Mouse (Mus musculus): ENCODE results near the gene Arid5b.

Gene Arid5b

GRCm38 (mm10) chr10:68278632-68279361, at the start of gene Arid5b:
Gene Arid5b, minus strand, starts transcription at chr10:68278740.
- in situ Hi-C loops (cut with MboI, MseI): loop anchor here (5.0 kb wide), 2 partner anchors 41 to 86 kb away; no protein-coding TSS in a partner anchor

- in situ Hi-C loops (cut with MboI, MseI): loop anchor here (10.0 kb wide), 1 partner anchor 1489 kb away; no protein-coding TSS in a partner anchor
Observed at GRCm38 (mm10) chr10:68325378-68325777, 46.8 kb upstream of the Arid5b start.

GRCm38 (mm10) chr10:68324061-68324460, 45.5 kb upstream of the Arid5b start:
- in situ Hi-C loops (cut with MboI, MseI): loop anchor here (10.0 kb wide), 1 partner anchor 1491 kb away; no protein-coding TSS in a partner anchor

- in situ Hi-C loops (cut with MboI, MseI): loop anchor here (10.0 kb wide), 1 partner anchor 1492 kb away; no protein-coding TSS in a partner anchor
Observed at GRCm38 (mm10) chr10:68323167-68323566, 44.6 kb upstream of the Arid5b start.

- in situ Hi-C loops (cut with MboI, MseI): loop anchor here (10.0 kb wide), 1 partner anchor 1494 kb away; no protein-coding TSS in a partner anchor
Observed at GRCm38 (mm10) chr10:68320986-68321385, 42.4 kb upstream of the Arid5b start.

GRCm38 (mm10) chr10:68320496-68320895, 42.0 kb upstream of the Arid5b start:
- in situ Hi-C loops (cut with MboI, MseI): loop anchor here (10.0 kb wide), 1 partner anchor 1494 kb away; no protein-coding TSS in a partner anchor

GRCm38 (mm10) chr10:68319438-68319837, 40.9 kb upstream of the Arid5b start:
- in situ Hi-C loops (cut with MboI, MseI): no loop called here

- in situ Hi-C loops (cut with MboI, MseI): no loop called here
Observed at GRCm38 (mm10) chr10:68318438-68318979, 40.0 kb upstream of the Arid5b start.

GRCm38 (mm10) chr10:68312734-68313133, 34.2 kb upstream of the Arid5b start:
- in situ Hi-C loops (cut with MboI, MseI): no loop called here

GRCm38 (mm10) chr10:68301013-68301412, 22.5 kb upstream of the Arid5b start:
- in situ Hi-C loops (cut with MboI, MseI): no loop called here

- in situ Hi-C loops (cut with MboI, MseI): no loop called here
Observed at GRCm38 (mm10) chr10:68289465-68289864, 10.9 kb upstream of the Arid5b start.

- in situ Hi-C loops (cut with MboI, MseI): no loop called here
Observed at GRCm38 (mm10) chr10:68282466-68283391, 4.2 kb upstream of the Arid5b start.

- in situ Hi-C loops (cut with MboI, MseI): no loop called here
Observed at GRCm38 (mm10) chr10:68281775-68282106, 3.2 kb upstream of the Arid5b start.

GRCm38 (mm10) chr10:68281076-68281774, 2.7 kb upstream of the Arid5b start:
- in situ Hi-C loops (cut with MboI, MseI): no loop called here

- in situ Hi-C loops (cut with MboI, MseI): loop anchor here (5.0 kb wide), 2 partner anchors 43 to 88 kb away; no protein-coding TSS in a partner anchor
Observed at GRCm38 (mm10) chr10:68279516-68280501, 1.3 kb upstream of the Arid5b start.

- in situ Hi-C loops (cut with MboI, MseI): loop anchor here (5.0 kb wide), 2 partner anchors 40 to 85 kb away; no protein-coding TSS in a partner anchor
Observed at GRCm38 (mm10) chr10:68277671-68278151, 829 bp downstream of the Arid5b start.

- in situ Hi-C loops (cut with MboI, MseI): loop anchor here (5.0 kb wide), 2 partner anchors 40 to 85 kb away; no protein-coding TSS in a partner anchor
Observed at GRCm38 (mm10) chr10:68276976-68277441, 1.5 kb downstream of the Arid5b start.

- in situ Hi-C loops (cut with MboI, MseI): loop anchor here (5.0 kb wide), 2 partner anchors 39 to 84 kb away; no protein-coding TSS in a partner anchor
Observed at GRCm38 (mm10) chr10:68276350-68276975, 2.1 kb downstream of the Arid5b start.
